Mouse (Mus musculus): Measurements from ENCODE around the gene Cd28. TPM values are rescaled to one million over a fixed set of nuclear protein-coding genes. Genes with fewer than 3 reads are reported as not detected.

Gene Cd28
- polyA plus RNA-seq, 1 experiment from 2014 or later: 0.29 TPM

Other genes with a start within 250 kb of the Cd28 start
- 20.6 and 21.3 TPM in 2 replicates for gene Raph1, start 149.7 kb upstream of the Cd28 start, polyA plus RNA-seq (2015; fragmentation: Nextera tagmentation; extraction: Ambion mirVana)
- gene Ctla4, start 170.2 kb downstream of the Cd28 start, polyA plus RNA-seq (2015; fragmentation: Nextera tagmentation; extraction: Ambion mirVana): 0.09 and 0.38 TPM in 2 replicates